Mouse (Mus musculus) midbrain, embryonic 14.5 days (tissue): ENCODE measurements around the gene Abcg1. TPM values are rescaled to one million over a fixed set of nuclear protein-coding genes. Genes with fewer than 3 reads are reported as not detected.

ENCODE experiments used
- ATAC-seq: fragments of 200-750 bp; cut with Nextera tagmentation; 2 replicates; pipeline ENCODE4 v1.8.0; 2017; ENCODE audit warnings: moderate number of reproducible peaks, moderate library complexity; ENCODE audit not compliant: low FRiP score, low TSS enrichment
- DNase-seq: peaks from one replicate; pipeline ENCODE4 v3.0.0-alpha.2; 2015
- H3K27ac ChIP-seq: fragments of 300-500 bp; sonication (generic); replicated peaks from 2 replicates; pipeline ENCODE4 v1.5.1; 2014; ENCODE audit warnings: mild to moderate bottlenecking, low read depth, low read length, moderate library complexity
- H3K27me3 ChIP-seq: fragments of 300-500 bp; sonication (generic); 2 replicates; pipeline ENCODE4 v1.6.1; 2014; ENCODE audit warnings: low read length, control low read depth, mixed read lengths; ENCODE audit not compliant: control insufficient read depth, insufficient read depth
- H3K36me3 ChIP-seq: fragments of 300-500 bp; sonication (generic); 2 replicates; pipeline ENCODE4 v1.6.1; 2014; ENCODE audit warnings: low read length, control low read depth; ENCODE audit not compliant: control insufficient read depth, insufficient read depth
- H3K4me1 ChIP-seq: fragments of 300-500 bp; sonication (generic); 2 replicates; pipeline ENCODE4 v1.6.1; 2014; ENCODE audit warnings: mild to moderate bottlenecking, antibody characterized with exemption, low read length, control low read depth; ENCODE audit not compliant: control insufficient read depth, insufficient read depth
- H3K4me2 ChIP-seq: fragments of 300-500 bp; sonication (generic); 2 replicates; pipeline ENCODE4 v1.6.1; 2014; ENCODE audit warnings: mild to moderate bottlenecking, low read length, moderate library complexity
- H3K4me3 ChIP-seq: fragments of 300-500 bp; sonication (generic); replicated peaks from 2 replicates; pipeline ENCODE4 v1.5.1; 2014; ENCODE audit warnings: low read depth, low read length
- H3K9ac ChIP-seq: fragments of 300-500 bp; sonication (generic); replicated peaks from 2 replicates; pipeline ENCODE4 v1.6.1; 2014; ENCODE audit warnings: mild to moderate bottlenecking, low read length, moderate library complexity
- H3K9me3 ChIP-seq: fragments of 300-500 bp; sonication (generic); 2 replicates; pipeline ENCODE4 v1.6.1; 2016; ENCODE audit warnings: low read length, control low read depth, mixed read lengths; ENCODE audit not compliant: control insufficient read depth
- WGBS: fragments of 180-500 bp; shearing (Covaris S2); extraction: QIAGEN DNeasy Blood & Tissue Kit; methylation state at CpG from one replicate; pipeline ENCODE4 v1.1.7; 2014; 5-methylcytosine and 5-hydroxymethylcytosine counted together
- polyA plus RNA-seq: library from polyadenylated mRNA; unstranded; fragments of >200 nt; fragmentation: Nextera tagmentation; extraction: Ambion mirVana; gene quantifications from 2 replicates; pipeline ENCODE4 v1.2.1, GENCODE M21; 2014

Abcg1 gene
- polyA plus RNA-seq, 1 experiment from 2014 or later = 23.1 TPM

DNA sequence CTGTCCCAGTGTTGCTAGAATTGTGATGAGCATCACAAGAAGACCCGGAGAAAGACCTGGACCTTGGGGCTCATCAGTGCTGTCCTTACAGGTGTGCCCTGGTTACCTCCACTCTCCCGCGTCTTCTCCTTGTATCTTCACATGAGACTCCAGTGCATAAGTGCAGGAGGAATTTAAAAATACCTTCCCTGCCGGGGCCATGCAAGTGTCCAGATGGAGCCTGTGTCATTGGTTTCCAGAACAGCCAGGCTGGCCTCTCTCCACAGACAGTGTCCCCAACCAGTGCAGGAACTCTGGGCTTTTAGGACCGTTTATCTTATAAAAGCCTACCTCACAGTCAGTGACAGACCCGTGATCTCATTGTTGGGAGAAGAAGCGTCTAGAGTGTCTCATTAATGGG is 38.1 kb downstream of the Abcg1 start:
- DNase-seq (no peak), ATAC-seq (no peak)
- Histone ChIP-seq H3K9me3 (no peaks in the 10 kb centered on the region), H3K4me1 (peaks cover 12% of the 10 kb centered on the region), H3K4me3 (no peak overlapping the region), H3K27me3 (no peaks in the 10 kb centered on the region), H3K4me2 (no peak overlapping the region), H3K36me3 (peaks cover 14% of the 10 kb centered on the region; the same call in 1 of the 2 replicates), H3K9ac (no peak overlapping the region), H3K27ac (no peak overlapping the region)
- 86% methylated on average over 7 of the region's 7 CpGs for WGBS

DNA sequence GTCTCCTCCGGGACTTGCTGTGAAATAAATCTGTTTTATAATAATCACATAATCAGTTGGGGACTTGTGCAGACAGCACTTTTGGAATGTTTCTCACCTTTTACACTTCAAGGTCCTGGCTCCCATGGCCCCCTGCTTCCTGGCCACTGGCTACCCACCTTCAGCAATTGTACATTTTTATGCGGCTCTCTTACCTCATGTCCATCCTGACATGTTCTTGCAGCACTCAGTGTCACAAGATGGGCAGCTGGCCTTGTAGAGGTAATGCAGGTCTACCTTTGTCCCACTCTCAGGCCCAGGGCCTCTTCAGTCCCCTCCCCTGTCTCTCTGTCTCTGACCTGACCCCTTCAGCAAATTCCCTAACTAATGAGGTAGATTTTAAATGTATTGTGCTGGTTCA is 39.4 kb downstream of the Abcg1 start:
- Histone ChIP-seq H3K9ac (no peak overlapping the region), H3K9me3 (no peaks in the 10 kb centered on the region), H3K27ac (no peak overlapping the region), H3K36me3 (peaks cover 14% of the 10 kb centered on the region; the same call in 1 of the 2 replicates), H3K4me1 (no peaks in the 10 kb centered on the region), H3K27me3 (no peaks in the 10 kb centered on the region), H3K4me3 (no peak overlapping the region), H3K4me2 (no peak overlapping the region)
- DNase-seq (no peak), ATAC-seq (no peak)
- WGBS = 98% methylated on average over 2 of the region's 2 CpGs

- ATAC-seq (no peak), DNase-seq (no peak)
- 82% methylated on average over 5 of the region's 5 CpGs for WGBS
- Histone ChIP-seq H3K4me2 (no peak overlapping the region), H3K27ac (no peak overlapping the region), H3K4me3 (no peak overlapping the region), H3K9me3 (no peaks in the 10 kb centered on the region), H3K27me3 (no peaks in the 10 kb centered on the region), H3K9ac (no peak overlapping the region), H3K36me3 (peaks cover 26% of the 10 kb centered on the region), H3K4me1 (no peaks in the 10 kb centered on the region)
These were observed 41.3 kb downstream of the Abcg1 start for GRCm38 (mm10) chr17:31098788-31099187.

DNA sequence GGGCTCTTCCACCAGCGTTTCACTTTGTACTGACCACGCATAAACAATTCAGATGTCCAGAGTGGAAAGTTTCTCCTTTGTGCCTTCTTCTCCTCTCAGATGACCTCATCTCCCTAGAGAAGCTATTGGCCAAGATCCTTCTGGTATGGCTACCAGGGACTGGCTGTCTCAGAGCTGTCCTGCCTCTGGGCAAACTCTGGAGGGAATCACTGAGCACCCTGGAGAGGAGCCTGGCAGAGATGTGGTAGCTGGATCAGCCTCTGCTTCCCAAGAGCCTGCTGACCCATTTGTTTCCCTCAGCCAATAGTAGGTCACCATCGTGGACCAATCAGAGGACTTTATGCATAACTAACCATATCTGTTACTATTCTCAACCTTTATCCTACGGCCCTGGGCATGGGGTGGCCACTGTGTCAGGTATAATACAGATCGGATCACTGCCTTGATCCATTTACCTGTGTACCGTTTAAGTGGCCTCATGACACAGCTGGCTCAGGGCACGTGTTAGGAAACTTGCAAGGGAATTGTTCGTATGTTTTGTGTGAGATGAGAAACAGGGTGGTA is 45.6 kb downstream of the Abcg1 start:
- H3K27me3 ChIP-seq = no peaks in the 10 kb centered on the region
- WGBS = 93% methylated on average over 8 of the region's 8 CpGs
- no peaks in the 10 kb centered on the region for H3K4me1 ChIP-seq
- no peak for DNase-seq
- ATAC-seq = no peak
- H3K4me3 ChIP-seq = no peak overlapping the region
- H3K9me3 ChIP-seq = no peaks in the 10 kb centered on the region
- H3K27ac ChIP-seq = no peak overlapping the region
- peaks cover 28% of the 10 kb centered on the region for H3K36me3 ChIP-seq
- H3K9ac ChIP-seq = no peak overlapping the region
- H3K4me2 ChIP-seq = no peak overlapping the region

GRCm38 (mm10) chr17:31103823-31104222 is 46.3 kb downstream of the Abcg1 start:
- WGBS = 89% methylated on average over 8 of the region's 8 CpGs
- Histone ChIP-seq H3K36me3 (peaks cover 34% of the 10 kb centered on the region), H3K4me3 (no peak overlapping the region), H3K4me2 (no peak overlapping the region), H3K27me3 (no peaks in the 10 kb centered on the region), H3K27ac (no peak overlapping the region), H3K9me3 (no peaks in the 10 kb centered on the region), H3K9ac (no peak overlapping the region), H3K4me1 (no peaks in the 10 kb centered on the region)
- ATAC-seq (no peak), DNase-seq (no peak)

GRCm38 (mm10) chr17:31108388-31108787 is 50.9 kb downstream of the Abcg1 start:
- Histone ChIP-seq H3K27ac (no peak overlapping the region), H3K4me1 (no peaks in the 10 kb centered on the region), H3K27me3 (no peaks in the 10 kb centered on the region), H3K36me3 (peaks cover 59% of the 10 kb centered on the region), H3K4me3 (no peak overlapping the region), H3K9ac (no peak overlapping the region), H3K9me3 (no peaks in the 10 kb centered on the region), H3K4me2 (no peak overlapping the region)
- DNase-seq = no peak
- 94% methylated on average over 15 of the region's 15 CpGs for WGBS
- no peak for ATAC-seq

DNA sequence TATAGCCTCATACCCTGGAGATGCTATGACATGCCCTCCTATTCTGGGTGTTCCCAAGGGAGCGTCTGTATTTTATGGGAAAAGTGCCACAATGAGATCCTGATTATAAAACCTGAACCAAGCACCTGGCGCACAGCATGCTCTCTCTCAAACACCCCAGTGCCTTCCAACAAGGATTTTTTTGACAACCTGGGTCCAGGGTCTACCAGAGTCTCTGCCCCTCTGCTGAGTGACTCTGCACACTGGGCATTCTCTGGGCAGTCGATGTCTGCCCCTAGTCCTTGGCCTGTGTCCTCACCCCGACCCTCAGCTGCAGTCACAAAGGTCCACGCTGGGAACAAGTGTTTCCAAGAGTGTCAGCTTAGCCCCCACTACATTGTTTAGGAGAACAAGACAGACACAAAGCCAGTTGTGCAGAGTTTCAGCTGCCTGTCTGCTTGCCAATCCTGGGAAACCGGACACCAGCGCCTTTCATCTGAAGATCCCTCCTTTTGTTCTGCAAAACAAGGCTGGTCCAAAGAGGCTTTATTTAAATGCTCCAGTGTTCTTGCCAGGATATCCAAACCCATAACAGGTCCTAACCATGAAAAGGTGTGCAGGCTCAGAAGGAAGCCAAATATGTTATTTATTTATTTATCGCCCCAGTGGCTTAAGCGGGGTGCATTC is 55.8 kb downstream of the Abcg1 start:
- H3K36me3 ChIP-seq = peaks cover 63% of the 10 kb centered on the region
- no peaks in the 10 kb centered on the region for H3K4me1 ChIP-seq
- no peaks in the 10 kb centered on the region for H3K27me3 ChIP-seq
- 15% methylated on average over 9 of the region's 9 CpGs for WGBS
- DNase-seq (peak; percentile 50), ATAC-seq (no peak)
- H3K4me2 ChIP-seq = no peak overlapping the region
- H3K4me3 ChIP-seq = no peak overlapping the region
- no peaks in the 10 kb centered on the region for H3K9me3 ChIP-seq
- H3K27ac ChIP-seq = no peak overlapping the region
- no peak overlapping the region for H3K9ac ChIP-seq

- H3K9ac ChIP-seq = no peak overlapping the region
These were observed 58.6 kb downstream of the Abcg1 start for GRCm38 (mm10) chr17:31116063-31116462.

DNA sequence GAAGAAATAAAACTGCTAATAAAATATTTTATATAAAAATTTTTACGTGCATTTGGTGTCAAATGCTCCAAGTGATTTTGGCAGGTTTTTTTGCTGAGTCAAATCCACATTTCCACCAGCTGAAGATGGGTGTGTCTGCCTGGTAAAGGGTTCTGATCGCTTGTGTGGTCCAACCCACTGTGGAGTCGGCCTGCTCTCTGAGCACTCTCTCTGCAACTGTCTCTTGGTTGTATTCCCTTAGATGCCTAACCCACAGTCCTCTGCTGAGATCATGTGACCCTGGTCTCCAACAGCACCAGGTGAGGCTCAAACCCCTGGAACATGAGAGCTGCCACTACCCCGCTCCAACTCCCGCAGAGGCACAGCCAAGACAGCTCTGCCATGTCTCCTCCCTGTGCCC is 60.5 kb downstream of the Abcg1 start:
- Histone ChIP-seq H3K4me1 (no peaks in the 10 kb centered on the region), H3K4me2 (no peak overlapping the region), H3K4me3 (no peak overlapping the region), H3K36me3 (peaks cover 26% of the 10 kb centered on the region), H3K27ac (no peak overlapping the region), H3K9ac (no peak overlapping the region), H3K9me3 (no peaks in the 10 kb centered on the region), H3K27me3 (no peaks in the 10 kb centered on the region)
- no peak for ATAC-seq
- DNase-seq = no peak
- 86% methylated on average over 5 of the region's 5 CpGs for WGBS

More at GRCm38 (mm10) chr17:31116063-31116462, 58.6 kb downstream of the Abcg1 start:
- no peak overlapping the region for H3K27ac ChIP-seq
- ATAC-seq (no peak), DNase-seq (no peak)
- H3K27me3 ChIP-seq = no peaks in the 10 kb centered on the region
- H3K4me1 ChIP-seq = no peaks in the 10 kb centered on the region
- no peak overlapping the region for H3K4me3 ChIP-seq
- no peak overlapping the region for H3K4me2 ChIP-seq
- H3K36me3 ChIP-seq = peaks cover 44% of the 10 kb centered on the region
- WGBS = 75% methylated on average over 6 of the region's 6 CpGs
- H3K9me3 ChIP-seq = no peaks in the 10 kb centered on the region
